Mouse (Mus musculus) left cerebral cortex, postnatal 14 days (tissue): ENCODE measurements around the gene Sfmbt1. TPM values are rescaled to one million over a fixed set of nuclear protein-coding genes. Genes with fewer than 3 reads are reported as not detected.

ENCODE experiments used
- DNase-seq, 2 experiments: peaks; one replicate each; pipeline ENCODE4 v3.0.0; 2021 to 2022; ENCODE audit warnings: low spot score in 2 of 2, mixed read lengths in 1 of 2
- intact Hi-C: fragments of 180-260 bp; cut with DNase I; formaldehyde crosslinking; loops from one replicate; pipeline ENCODE4 v1.15.1; 2025
- long read RNA-seq, 2 experiments: library from polyadenylated mRNA; stranded (forward); transcript quantifications; one replicate each; pipeline ENCODE4 v2.0.0; 2021
- total RNA-seq, 2 experiments: library from RNA; stranded (reverse); gene quantifications; 2 replicates each; pipeline ENCODE4 v1.2.3; 2021

The Sfmbt1 gene
- 10 to 100 TPM; 26.0 to 29.9 TPM for total RNA-seq
- long read RNA-seq, experiment 1, full-length matches to known transcripts = 2 of 6 reads
- long read RNA-seq, experiment 1, partial matches to known transcripts = 0 of 6 reads
- long read RNA-seq, experiment 1, other reads (novel, unspliced or antisense) = 4 of 6 reads
- long read RNA-seq, experiment 2, full-length matches to known transcripts = 8 of 17 reads
- long read RNA-seq, experiment 2, partial matches to known transcripts = 2 of 17 reads
- long read RNA-seq, experiment 2, other reads (novel, unspliced or antisense) = 7 of 17 reads

GRCm38 (mm10) chr14:30714799-30715617 lies at the start of gene Sfmbt1:
Sfmbt1 (plus strand) TSS chr14:30714849.
- DNase-seq = peak; percentile 13 to 21

GRCm38 (mm10) chr14:30666061-30666460 lies 48.6 kb upstream of the Sfmbt1 start:
- DNase-seq = no peak
- intact Hi-C loops = no loop called here

More at GRCm38 (mm10) chr14:30714799-30715617, at the start of gene Sfmbt1:
- intact Hi-C loops = loop anchor here (10.0 kb wide), 1 partner anchor 60 kb away; no protein-coding TSS in a partner anchor

- peak in 1 of 2 experiments; percentile 54 for DNase-seq
- intact Hi-C loops = no loop called here
Measured at GRCm38 (mm10) chr14:30666604-30667003, 48.0 kb upstream of the Sfmbt1 start.

- no peak for DNase-seq
- intact Hi-C loops = no loop called here
Measured at GRCm38 (mm10) chr14:30670161-30670560, 44.5 kb upstream of the Sfmbt1 start.

- DNase-seq = peak in 1 of 2 experiments; percentile 36
- intact Hi-C loops = no loop called here
Measured at GRCm38 (mm10) chr14:30671095-30671985, 43.3 kb upstream of the Sfmbt1 start.

GRCm38 (mm10) chr14:30671986-30672312 lies 42.7 kb upstream of the Sfmbt1 start:
- DNase-seq = peak; percentile 95
- intact Hi-C loops = loop anchor here (1.0 kb wide), 1 partner anchor 81 kb away; no protein-coding TSS in a partner anchor

- no peak for DNase-seq
- intact Hi-C loops = no loop called here
Measured at GRCm38 (mm10) chr14:30674947-30675346, 39.7 kb upstream of the Sfmbt1 start.

GRCm38 (mm10) chr14:30682131-30682530 lies 32.5 kb upstream of the Sfmbt1 start:
- no peak for DNase-seq
- intact Hi-C loops = no loop called here

- no peak for DNase-seq
Measured at GRCm38 (mm10) chr14:30690685-30691084, 24.0 kb upstream of the Sfmbt1 start.

GRCm38 (mm10) chr14:30692439-30692838 lies 22.2 kb upstream of the Sfmbt1 start:
- intact Hi-C loops = no loop called here
- DNase-seq = no peak

More at GRCm38 (mm10) chr14:30690685-30691084, 24.0 kb upstream of the Sfmbt1 start:
- intact Hi-C loops = no loop called here

- intact Hi-C loops = no loop called here
- peak; percentile 22 to 58 for DNase-seq
Measured at GRCm38 (mm10) chr14:30694786-30695185, 19.9 kb upstream of the Sfmbt1 start.

- intact Hi-C loops = no loop called here
- peak; percentile 81 to 87 for DNase-seq
Measured at GRCm38 (mm10) chr14:30695609-30696008, 19.0 kb upstream of the Sfmbt1 start.

- intact Hi-C loops = no loop called here
- peak; percentile 33 to 80 for DNase-seq
Measured at GRCm38 (mm10) chr14:30697407-30698052, 17.1 kb upstream of the Sfmbt1 start.

- intact Hi-C loops = no loop called here
- peak; percentile 44 to 54 for DNase-seq
Measured at GRCm38 (mm10) chr14:30699656-30700055, 15.0 kb upstream of the Sfmbt1 start.

GRCm38 (mm10) chr14:30702512-30702911 lies 12.1 kb upstream of the Sfmbt1 start:
- DNase-seq = no peak
- intact Hi-C loops = no loop called here

GRCm38 (mm10) chr14:30703079-30703478 lies 11.6 kb upstream of the Sfmbt1 start:
- intact Hi-C loops = no loop called here
- DNase-seq = no peak

- no peak for DNase-seq
- intact Hi-C loops = no loop called here
Measured at GRCm38 (mm10) chr14:30704098-30704855, 10.4 kb upstream of the Sfmbt1 start.

- intact Hi-C loops = loop anchor here (10.0 kb wide), 1 partner anchor 63 kb away; no protein-coding TSS in a partner anchor
- DNase-seq = no peak
Measured at GRCm38 (mm10) chr14:30711892-30712291, 2.8 kb upstream of the Sfmbt1 start.
